Mouse (Mus musculus): Measurements from ENCODE around the gene Skiv2l.

DNA sequence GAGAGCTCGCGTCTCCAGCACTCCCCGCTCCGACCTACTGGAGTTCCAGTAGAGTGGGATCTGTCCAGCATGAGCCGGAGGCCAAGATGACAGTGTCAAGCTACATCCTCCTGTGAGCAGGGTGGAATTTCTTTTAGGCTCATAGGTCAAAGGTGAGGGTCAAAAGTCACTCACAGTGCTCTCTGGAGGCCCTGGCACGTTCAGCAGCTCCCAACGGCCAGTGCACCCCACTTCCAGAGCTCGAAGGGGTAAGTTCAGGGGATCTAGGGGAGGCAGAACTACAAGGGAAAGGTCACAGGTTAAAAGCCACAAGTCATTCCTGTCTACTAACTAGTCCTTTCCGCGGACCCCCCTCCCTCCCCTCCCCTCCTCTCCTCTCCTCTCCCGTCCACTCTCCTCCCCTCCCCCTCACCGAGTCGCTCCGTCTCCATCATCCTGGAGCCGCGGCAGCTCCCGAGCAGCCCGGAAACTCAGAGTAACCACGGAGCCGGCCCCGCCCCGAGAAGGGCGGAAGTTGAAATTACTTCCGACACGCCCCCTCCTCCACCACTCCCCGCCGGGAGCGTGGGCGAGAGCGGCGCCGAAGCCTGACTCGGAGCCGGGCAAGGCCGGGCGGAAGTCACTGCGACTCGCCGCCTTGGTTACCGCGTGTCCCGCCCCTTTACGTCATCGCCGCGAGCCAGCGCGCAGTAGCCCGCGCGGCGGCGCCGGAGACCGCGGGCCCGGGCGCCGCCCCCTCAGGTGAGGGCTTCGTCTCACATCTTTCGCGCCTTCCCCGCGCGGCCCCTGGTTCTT, at the start of gene Skiv2l, which contains the start of gene Nelfe:
- TF ChIP-seq CTCF (IDR thresholded peaks at IDR 0.05; ENCODE audit: low read depth, low read length) (no peak), POLR2A (IDR thresholded peaks at IDR 0.05; ENCODE audit: insufficient read depth, low read length) (peak; percentile 22), EP300 (IDR thresholded peaks at IDR 0.05; ENCODE audit: insufficient read depth, low read depth, low read length) (0 out of 2 replicates have a peak, but pooled peaks have one; percentile 11)

All from ES-Bruce4 (cell line).